Mouse (Mus musculus): Measurements from ENCODE around the gene Bmpr2.

The Bmpr2 gene

GRCm38 (mm10) chr1:59901082-59901876 is 138.1 kb downstream of the Bmpr2 start:
- DNase-seq (ENCODE audit: low spot score): no peak

DNA sequence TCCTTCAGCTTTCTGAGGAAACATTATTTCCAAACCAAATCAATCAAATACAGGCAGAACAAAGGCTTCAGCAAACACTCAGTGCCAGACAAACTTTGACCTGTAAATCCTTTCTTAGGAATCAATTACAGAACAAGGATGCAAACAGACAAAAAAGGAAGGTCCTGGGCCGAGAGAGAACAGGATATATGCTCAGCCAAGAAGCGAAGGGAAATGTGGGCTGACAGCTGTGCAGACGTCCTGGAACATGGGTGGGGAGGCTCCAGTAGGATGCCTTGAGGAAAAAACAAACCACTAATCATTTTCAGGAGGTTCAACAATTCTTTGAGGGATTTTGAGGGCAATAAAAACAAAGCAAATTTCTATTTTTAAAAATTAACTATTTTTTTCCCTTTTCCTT is 139.4 kb downstream of the Bmpr2 start:
- DNase-seq (ENCODE audit: low spot score): no peak

GRCm38 (mm10) chr1:59904630-59905295 is 141.6 kb downstream of the Bmpr2 start:
- no peak for DNase-seq (ENCODE audit: low spot score)

GRCm38 (mm10) chr1:59905916-59906315 is 142.7 kb downstream of the Bmpr2 start:
- no peak for DNase-seq (ENCODE audit: low spot score)

GRCm38 (mm10) chr1:59906819-59907521 is 143.8 kb downstream of the Bmpr2 start:
- no peak for DNase-seq (ENCODE audit: low spot score)

DNA sequence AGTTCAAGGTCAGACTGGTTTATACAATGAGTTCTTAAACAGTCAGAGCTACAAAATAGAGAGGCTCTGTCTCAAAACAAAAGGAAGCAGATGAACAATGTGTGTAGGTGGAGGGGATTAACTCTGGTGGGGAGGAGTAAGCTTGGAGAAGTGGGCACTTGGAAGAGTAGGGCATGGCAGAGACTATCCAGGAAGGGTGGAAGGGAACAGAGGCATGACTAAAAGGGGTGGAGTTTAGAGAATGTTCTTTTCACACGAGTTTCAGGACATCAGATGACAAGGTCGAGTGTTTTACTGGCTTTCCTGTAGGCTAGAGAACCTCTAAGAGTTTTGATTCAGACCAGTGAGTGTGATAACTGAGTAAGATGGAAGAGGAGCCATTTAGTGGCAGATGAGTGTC is 144.5 kb downstream of the Bmpr2 start:
- no peak for DNase-seq (ENCODE audit: low spot score)

DNA sequence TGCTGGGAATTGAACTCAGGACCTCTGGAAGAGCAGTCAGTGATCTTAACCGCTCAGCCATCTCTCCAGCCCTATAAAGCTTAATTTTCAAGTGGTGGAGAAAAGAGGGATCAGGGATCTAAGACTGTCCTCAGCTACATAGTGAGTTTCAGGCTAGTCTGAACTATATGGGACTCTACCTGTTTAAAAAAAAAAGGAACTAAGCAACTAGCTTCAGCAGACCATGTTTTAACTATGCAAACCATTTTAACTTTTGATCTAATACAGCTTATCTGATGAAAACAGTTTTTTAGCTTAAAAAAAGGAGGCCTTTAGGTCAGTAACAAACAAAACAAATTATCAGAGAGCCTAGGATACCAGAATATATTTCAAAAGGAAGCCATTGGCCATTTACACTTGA is 147.7 kb downstream of the Bmpr2 start:
- no peak for DNase-seq (ENCODE audit: low spot score)

GRCm38 (mm10) chr1:59912413-59913157 is 149.4 kb downstream of the Bmpr2 start, which contains the start of gene Fam117b:
Gene Fam117b (plus strand): TSS chr1:59913006.
- DNase-seq (ENCODE audit: low spot score): peak; percentile 99

DNA sequence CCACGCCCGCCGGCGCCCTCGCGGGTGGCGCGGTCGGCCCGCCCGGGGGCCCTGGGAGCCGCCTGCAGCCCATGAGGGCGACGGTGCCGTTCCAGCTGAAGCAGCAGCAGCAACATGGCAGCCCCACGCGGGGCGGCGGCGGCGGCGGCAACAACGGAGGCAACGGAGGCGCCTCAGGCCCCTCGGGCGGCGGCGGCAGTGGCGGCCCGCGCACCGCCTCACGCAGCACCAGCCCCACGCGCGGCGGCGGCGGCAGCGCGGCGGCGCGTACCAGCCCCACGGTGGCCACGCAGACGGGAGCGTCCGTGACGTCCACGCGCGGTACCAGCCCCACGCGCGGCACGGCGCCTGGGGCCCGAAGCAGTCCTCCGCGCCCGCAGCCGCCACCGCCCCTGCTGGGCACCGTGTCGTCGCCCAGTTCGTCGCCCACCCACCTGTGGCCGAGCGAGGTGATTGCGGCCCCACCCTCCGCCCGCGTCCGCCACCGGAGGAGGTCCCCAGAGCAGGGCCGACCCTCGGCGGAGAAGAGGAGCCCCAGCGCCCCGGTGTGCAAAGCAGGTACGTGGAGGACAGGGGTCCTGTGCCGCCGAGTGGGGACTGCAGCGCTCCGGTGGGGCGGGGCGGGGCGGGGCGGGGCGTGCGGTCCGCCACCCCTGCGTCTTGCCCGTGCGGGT is 150.1 kb downstream of the Bmpr2 start:
- peak; percentile 52 for DNase-seq (ENCODE audit: low spot score)

- DNase-seq (ENCODE audit: low spot score): no peak
These were observed 150.6 kb downstream of the Bmpr2 start for GRCm38 (mm10) chr1:59913869-59914225.

- DNase-seq (ENCODE audit: low spot score): no peak
These were observed 151.6 kb downstream of the Bmpr2 start for GRCm38 (mm10) chr1:59914799-59915198.

DNA sequence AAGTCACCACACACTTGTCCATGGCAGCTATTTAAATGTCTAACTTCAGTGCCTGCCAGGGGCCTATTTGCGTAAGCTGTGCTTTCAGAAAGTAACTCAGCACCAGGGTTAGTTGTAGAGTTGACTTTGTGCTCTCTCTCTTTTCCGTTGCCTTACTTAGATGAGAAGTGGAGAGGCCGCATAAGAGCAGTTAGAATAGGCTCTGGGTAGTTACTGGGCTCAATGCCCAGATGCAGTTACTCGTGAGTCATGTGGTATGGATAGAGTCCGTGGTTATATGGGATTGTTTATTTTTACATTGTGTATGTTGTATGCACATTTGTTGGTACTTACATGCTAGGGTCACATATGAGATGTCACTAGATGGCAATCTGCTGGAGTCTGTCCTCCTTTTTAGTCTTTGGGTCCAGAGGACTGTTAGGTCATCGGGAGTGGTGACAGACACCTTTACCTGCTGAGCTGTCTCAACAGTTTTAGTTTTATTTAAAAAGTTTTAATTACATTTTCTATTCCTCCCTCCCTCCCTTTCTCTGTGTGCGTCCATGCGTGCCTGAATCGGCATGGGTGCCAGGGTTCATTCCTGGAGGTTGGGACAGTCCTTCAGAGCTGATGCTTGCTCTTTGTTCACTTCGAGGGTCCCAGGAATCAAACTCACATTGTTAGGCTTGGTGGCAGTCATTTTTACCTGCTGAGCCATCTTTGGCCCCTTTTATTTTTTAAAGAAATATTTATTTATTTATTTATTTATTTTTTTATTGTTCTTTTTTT is 152.8 kb downstream of the Bmpr2 start:
- no peak for DNase-seq (ENCODE audit: low spot score)

GRCm38 (mm10) chr1:59917401-59917800 is 154.2 kb downstream of the Bmpr2 start:
- no peak for DNase-seq (ENCODE audit: low spot score)

GRCm38 (mm10) chr1:59918075-59918474 is 154.9 kb downstream of the Bmpr2 start:
- no peak for DNase-seq (ENCODE audit: low spot score)

- DNase-seq (ENCODE audit: low spot score): no peak
These were observed 160.0 kb downstream of the Bmpr2 start for GRCm38 (mm10) chr1:59923201-59923600.

- DNase-seq (ENCODE audit: low spot score): no peak
These were observed 160.5 kb downstream of the Bmpr2 start for GRCm38 (mm10) chr1:59923673-59924072.

- DNase-seq (ENCODE audit: low spot score): no peak
These were observed 161.2 kb downstream of the Bmpr2 start for GRCm38 (mm10) chr1:59924411-59924810.

DNA sequence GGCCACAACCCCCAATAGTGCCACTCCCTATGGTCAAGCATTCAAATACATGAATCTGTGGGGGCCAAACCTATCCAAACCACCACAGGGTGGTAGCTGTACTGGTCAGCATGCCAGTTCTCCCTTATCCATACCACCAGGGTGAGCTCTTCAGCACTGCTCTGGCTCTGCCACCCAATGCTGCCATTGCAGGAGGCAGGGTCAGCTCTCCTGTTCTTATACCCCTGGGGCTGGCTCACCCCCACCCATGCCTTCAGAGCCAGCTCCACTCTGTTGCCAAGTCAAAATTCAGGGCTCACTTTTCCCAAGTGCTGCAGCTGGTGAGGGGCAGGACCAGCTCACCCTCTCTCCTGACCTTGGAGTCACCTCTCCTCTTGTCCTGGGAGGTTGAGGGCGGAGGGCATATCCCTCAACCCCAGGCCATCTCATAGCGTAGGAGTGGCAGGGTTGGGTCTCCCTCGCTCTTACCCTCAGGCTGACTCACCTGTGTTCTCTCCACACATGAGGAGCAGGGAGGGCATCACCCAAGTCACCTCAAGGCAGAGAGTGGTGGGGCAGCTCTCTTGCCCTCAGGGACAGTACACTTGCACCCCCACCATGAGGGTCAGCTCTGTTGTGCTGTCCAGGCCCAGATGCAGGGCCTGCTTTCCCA is 162.9 kb downstream of the Bmpr2 start:
- DNase-seq (ENCODE audit: low spot score): no peak

GRCm38 (mm10) chr1:59927131-59927680 is 164.0 kb downstream of the Bmpr2 start:
- no peak for DNase-seq (ENCODE audit: low spot score)

All from embryo, embryonic 10.5 days (tissue).